Mouse (Mus musculus): Measurements from ENCODE around the gene Birc3. TPM values are rescaled to one million over a fixed set of nuclear protein-coding genes. Genes with fewer than 3 reads are reported as not detected.
A peak's percentile ranks its signal among the peaks of the same experiment; 100 is the strongest.
"Not testable (repeated sequence)": the region's sequence is repeated elsewhere in the genome, so short reads cannot be mapped to it uniquely, and the experiment has no call there.

Gene Birc3
- total RNA-seq, 1 experiment, result 4.6 TPM

DNA sequence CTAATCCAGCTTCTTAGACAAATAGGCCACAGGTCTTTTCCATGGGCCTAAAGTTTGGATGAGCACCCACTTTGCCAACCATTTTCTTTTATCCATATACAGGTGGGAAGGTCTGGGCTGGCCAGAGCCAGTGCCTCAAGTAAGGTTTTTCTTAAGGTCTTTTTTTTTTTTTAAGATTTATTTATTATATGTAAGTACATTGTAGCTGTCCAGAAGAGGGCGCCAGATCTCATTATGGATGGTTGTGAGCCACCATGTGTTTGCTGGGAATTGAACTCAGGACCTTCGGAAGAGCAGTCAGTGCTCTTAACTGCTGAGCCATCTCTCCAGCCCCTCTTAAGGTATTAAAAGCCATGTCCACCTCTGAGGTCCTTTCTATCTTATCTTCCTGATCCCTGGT is 6.0 kb downstream of the Birc3 start:
- H3K9ac ChIP-seq (ENCODE audit: insufficient read depth, low read depth, low read length, poor library complexity, severe bottlenecking); DNase-seq (ENCODE audit: low read depth, low spot score); H3K9me3 ChIP-seq (ENCODE audit: control insufficient read depth, insufficient read depth, low read depth, low read length); in situ Hi-C loops (cut with MboI; ENCODE audit: low sequenced_read_pairs in 2 of 2, unreplicated experiment in 2 of 2); H3K36me3 ChIP-seq (ENCODE audit: control insufficient read depth, insufficient read depth, low read length, poor library complexity, severe bottlenecking); H3K4me3 ChIP-seq (ENCODE audit: insufficient read depth in 1 of 2, low read depth in 1 of 2, low read length in 2 of 2, poor library complexity in 1 of 2, severe bottlenecking in 1 of 2); H3K27ac ChIP-seq (ENCODE audit: insufficient read depth, low read depth, low read length, poor library complexity, severe bottlenecking): not testable (repeated sequence)
- TF ChIP-seq ZNF384 (IDR thresholded peaks at IDR 0.05; ENCODE audit: low read depth, low read length), result peak; percentile 54; the same call in 1 of the 2 replicates
- H3K4me1 ChIP-seq (ENCODE audit: control insufficient read depth in 2 of 2, insufficient read depth in 2 of 2, low read length in 2 of 2, poor library complexity in 1 of 2), result peaks cover 3 to 13% of the 10 kb centered on the region in 2 experiments; a peak in 1 of 4 replicates

DNA sequence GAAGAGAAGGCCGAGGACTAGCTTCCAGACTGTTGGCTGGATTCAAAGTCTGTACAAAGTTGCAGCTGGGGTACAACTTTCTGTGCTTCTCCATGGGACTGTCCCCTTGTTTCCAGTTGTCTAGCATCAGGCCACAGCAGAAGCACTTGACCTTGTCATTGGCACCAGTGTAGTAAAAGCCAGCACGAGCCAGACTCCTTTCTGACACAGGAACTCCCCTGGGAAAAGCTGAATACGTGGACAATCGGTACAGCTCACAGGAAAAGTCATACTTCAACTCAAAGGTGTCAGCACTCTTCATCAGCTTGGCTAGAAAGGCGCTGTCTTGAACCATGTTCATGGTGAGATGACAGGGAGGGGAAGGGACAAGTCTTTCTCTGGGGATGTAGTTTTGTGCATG is 12.0 kb downstream of the Birc3 start:
- Histone ChIP-seq H3K4me3 (ENCODE audit: insufficient read depth in 1 of 2, low read depth in 1 of 2, low read length in 2 of 2, poor library complexity in 1 of 2, severe bottlenecking in 1 of 2) (no peak overlapping the region), H3K36me3 (ENCODE audit: control insufficient read depth, insufficient read depth, low read length, poor library complexity, severe bottlenecking) (no peaks in the 10 kb centered on the region), H3K4me1 (ENCODE audit: control insufficient read depth in 2 of 2, insufficient read depth in 2 of 2, low read length in 2 of 2, poor library complexity in 1 of 2) (peaks cover 0 to 2% of the 10 kb centered on the region in 2 experiments; a peak in 1 of 4 replicates), H3K9me3 (ENCODE audit: control insufficient read depth, insufficient read depth, low read depth, low read length) (no peaks in the 10 kb centered on the region), H3K27ac (ENCODE audit: insufficient read depth, low read depth, low read length, poor library complexity, severe bottlenecking) (no peak overlapping the region), H3K9ac (ENCODE audit: insufficient read depth, low read depth, low read length, poor library complexity, severe bottlenecking) (no peak overlapping the region)
- no peak for DNase-seq (ENCODE audit: low read depth, low spot score)
- in situ Hi-C loops (cut with MboI; ENCODE audit: low sequenced_read_pairs in 2 of 2, unreplicated experiment in 2 of 2), result no loop called here
- TF ChIP-seq CHD2 (IDR thresholded peaks at IDR 0.05; ENCODE audit: low read depth, low read length) (no peak), MAFK (IDR thresholded peaks at IDR 0.05; ENCODE audit: insufficient read depth, low read depth, low read length) (no peak), HCFC1 (IDR thresholded peaks at IDR 0.05; ENCODE audit: borderline replicate concordance, insufficient read depth, low read length) (no peak), ZC3H11A (IDR thresholded peaks at IDR 0.05; ENCODE audit: borderline replicate concordance, low read depth, low read length) (no peak)

- peaks cover 2 to 3% of the 10 kb centered on the region in 2 experiments; a peak in 1 of 4 replicates for H3K4me1 ChIP-seq (ENCODE audit: control insufficient read depth in 2 of 2, insufficient read depth in 2 of 2, low read length in 2 of 2, poor library complexity in 1 of 2)
- H3K9me3 ChIP-seq (ENCODE audit: control insufficient read depth, insufficient read depth, low read depth, low read length), result no peaks in the 10 kb centered on the region
- no peak for TF ChIP-seq HCFC1 (IDR thresholded peaks at IDR 0.05; ENCODE audit: borderline replicate concordance, insufficient read depth, low read length)
- no peak for TF ChIP-seq ZNF384 (IDR thresholded peaks at IDR 0.05; ENCODE audit: low read depth, low read length)
- TF ChIP-seq MAFK (IDR thresholded peaks at IDR 0.05; ENCODE audit: insufficient read depth, low read depth, low read length), result no peak
- TF ChIP-seq ZC3H11A (IDR thresholded peaks at IDR 0.05; ENCODE audit: borderline replicate concordance, low read depth, low read length), result no peak
- no peak for TF ChIP-seq CHD2 (IDR thresholded peaks at IDR 0.05; ENCODE audit: low read depth, low read length)
- H3K27ac ChIP-seq (ENCODE audit: insufficient read depth, low read depth, low read length, poor library complexity, severe bottlenecking), result no peak overlapping the region
- no peak for DNase-seq (ENCODE audit: low read depth, low spot score)
- H3K36me3 ChIP-seq (ENCODE audit: control insufficient read depth, insufficient read depth, low read length, poor library complexity, severe bottlenecking), result no peaks in the 10 kb centered on the region
- H3K9ac ChIP-seq (ENCODE audit: insufficient read depth, low read depth, low read length, poor library complexity, severe bottlenecking), result no peak overlapping the region
- no peak overlapping the region for H3K4me3 ChIP-seq (ENCODE audit: insufficient read depth in 1 of 2, low read depth in 1 of 2, low read length in 2 of 2, poor library complexity in 1 of 2, severe bottlenecking in 1 of 2)
- in situ Hi-C loops (cut with MboI; ENCODE audit: low sequenced_read_pairs in 2 of 2, unreplicated experiment in 2 of 2), result loop anchor here (10.0 kb wide), 2 partner anchors 141 to 251 kb away; no protein-coding TSS in a partner anchor
These were observed 17.1 kb downstream of the Birc3 start for GRCm38 (mm10) chr9:7855912-7856311.

DNA sequence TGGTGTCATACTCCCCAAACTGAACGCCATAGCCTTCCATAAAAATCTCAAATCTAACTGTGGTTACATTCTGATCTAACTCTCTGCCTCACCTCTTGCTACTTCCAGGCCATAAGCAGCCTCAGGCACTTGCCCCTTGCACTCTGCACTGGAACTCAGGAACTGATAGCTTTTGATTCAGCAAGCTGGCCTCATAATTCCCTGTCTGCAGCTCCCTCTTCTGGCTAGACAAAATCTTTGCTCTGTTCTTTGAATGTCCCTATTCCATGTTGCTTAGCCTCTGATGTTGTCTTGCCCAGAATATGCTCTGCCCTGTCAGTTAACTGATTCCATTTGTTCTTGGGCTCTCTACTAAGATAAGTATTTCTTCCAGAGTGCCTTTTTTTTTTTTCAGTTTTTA is 17.6 kb downstream of the Birc3 start:
- no peak overlapping the region for H3K4me3 ChIP-seq (ENCODE audit: insufficient read depth in 1 of 2, low read depth in 1 of 2, low read length in 2 of 2, poor library complexity in 1 of 2, severe bottlenecking in 1 of 2)
- H3K9me3 ChIP-seq (ENCODE audit: control insufficient read depth, insufficient read depth, low read depth, low read length), result no peaks in the 10 kb centered on the region
- in situ Hi-C loops (cut with MboI; ENCODE audit: low sequenced_read_pairs in 2 of 2, unreplicated experiment in 2 of 2), result loop anchor here (10.0 kb wide), 2 partner anchors 141 to 251 kb away; no protein-coding TSS in a partner anchor
- H3K4me1 ChIP-seq (ENCODE audit: control insufficient read depth in 2 of 2, insufficient read depth in 2 of 2, low read length in 2 of 2, poor library complexity in 1 of 2), result peaks cover 2 to 3% of the 10 kb centered on the region in 2 experiments; a peak in 1 of 4 replicates
- no peak overlapping the region for H3K9ac ChIP-seq (ENCODE audit: insufficient read depth, low read depth, low read length, poor library complexity, severe bottlenecking)
- DNase-seq (ENCODE audit: low read depth, low spot score), result no peak
- no peak overlapping the region for H3K27ac ChIP-seq (ENCODE audit: insufficient read depth, low read depth, low read length, poor library complexity, severe bottlenecking)
- H3K36me3 ChIP-seq (ENCODE audit: control insufficient read depth, insufficient read depth, low read length, poor library complexity, severe bottlenecking), result no peaks in the 10 kb centered on the region
- TF ChIP-seq HCFC1 (IDR thresholded peaks at IDR 0.05; ENCODE audit: borderline replicate concordance, insufficient read depth, low read length) (no peak), ZC3H11A (IDR thresholded peaks at IDR 0.05; ENCODE audit: borderline replicate concordance, low read depth, low read length) (peak; percentile 92)

GRCm38 (mm10) chr9:7854196-7854595 is 18.8 kb downstream of the Birc3 start:
- H3K9me3 ChIP-seq (ENCODE audit: control insufficient read depth, insufficient read depth, low read depth, low read length); H3K27ac ChIP-seq (ENCODE audit: insufficient read depth, low read depth, low read length, poor library complexity, severe bottlenecking); H3K4me1 ChIP-seq (ENCODE audit: control insufficient read depth in 2 of 2, insufficient read depth in 2 of 2, low read length in 2 of 2, poor library complexity in 1 of 2); H3K4me3 ChIP-seq (ENCODE audit: insufficient read depth in 1 of 2, low read depth in 1 of 2, low read length in 2 of 2, poor library complexity in 1 of 2, severe bottlenecking in 1 of 2); DNase-seq (ENCODE audit: low read depth, low spot score); H3K9ac ChIP-seq (ENCODE audit: insufficient read depth, low read depth, low read length, poor library complexity, severe bottlenecking); H3K36me3 ChIP-seq (ENCODE audit: control insufficient read depth, insufficient read depth, low read length, poor library complexity, severe bottlenecking): not testable (repeated sequence)
- in situ Hi-C loops (cut with MboI; ENCODE audit: low sequenced_read_pairs in 2 of 2, unreplicated experiment in 2 of 2), result loop anchor here (5.0 to 10.0 kb wide), 3 partner anchors 139 to 249 kb away; no protein-coding TSS in a partner anchor
